Mouse (Mus musculus) left cerebral cortex, adult 2 months (tissue): ENCODE measurements around the gene Adi1. TPM values are rescaled to one million over a fixed set of nuclear protein-coding genes. Genes with fewer than 3 reads are reported as not detected.

Experiments
- DNase-seq, 2 experiments: peaks; one replicate each; pipeline ENCODE4 v3.0.0; 2021 to 2022; ENCODE audit warnings: low spot score in 2 of 2, mixed read lengths in 1 of 2; ENCODE audit errors: extremely low spot score in 1 of 2
- H3K27ac ChIP-seq: fragments of 200-600 bp; 2 replicates; pipeline ENCODE4 v1.8.1; 2022
- H3K4me3 ChIP-seq: fragments of 200-600 bp; 2 replicates; pipeline ENCODE4 v1.8.1; 2022
- CTCF ChIP-seq: fragments of 200-600 bp; IDR thresholded peaks from 2 replicates; pipeline ENCODE4 v1.8.1; 2022; ENCODE audit warnings: antibody characterized with exemption, mild to moderate bottlenecking, moderate library complexity
- intact Hi-C: fragments of 180-260 bp; cut with DNase I; formaldehyde crosslinking; loops from one replicate; pipeline ENCODE4 v1.15.1; 2025
- long read RNA-seq, 2 experiments: library from polyadenylated mRNA; stranded (forward); transcript quantifications; one replicate each; pipeline ENCODE4 v2.0.0; 2021; ENCODE audit warnings: borderline mapping rate in 2 of 2
- total RNA-seq, 2 experiments: library from RNA; stranded (reverse); gene quantifications; 2 replicates each; pipeline ENCODE4 v1.2.3; 2021

Adi1 gene
- 10 to 100 TPM; 32.2 to 33.0 TPM for total RNA-seq
- long read RNA-seq, experiment 1, transcript Adi1-201 (4 exons, 1,652 nt): major isoform, 10 of 21 reads
- long read RNA-seq, experiment 1, partial matches to known transcripts: 8 of 21 reads
- long read RNA-seq, experiment 1, other reads (novel, unspliced or antisense): 3 of 21 reads
- long read RNA-seq, experiment 2, transcript Adi1-201 (4 exons, 1,652 nt): major isoform, 7 of 14 reads
- long read RNA-seq, experiment 2, partial matches to known transcripts: 6 of 14 reads
- long read RNA-seq, experiment 2, other reads (novel, unspliced or antisense): 1 of 14 reads

GRCm38 (mm10) chr12:28675121-28675924 lies at the start of gene Adi1:
Gene Adi1 (plus strand): TSS chr12:28675231.
- Histone ChIP-seq H3K27ac (peak within 1 kb of the TSS; percentile 97), H3K4me3 (peak within 1 kb of the TSS; percentile 57)
- TF ChIP-seq CTCF: no peak
- intact Hi-C loops: no loop called here
- peak; percentile 85 to 87 for DNase-seq

GRCm38 (mm10) chr12:28625407-28625806 lies 49.6 kb upstream of the Adi1 start:
- no peak for DNase-seq
- Histone ChIP-seq H3K4me3 (no peak overlapping the region), H3K27ac (no peak overlapping the region)
- intact Hi-C loops: no loop called here
- no peak for TF ChIP-seq CTCF

GRCm38 (mm10) chr12:28627092-28627491 lies 47.9 kb upstream of the Adi1 start:
- Histone ChIP-seq H3K4me3 (no peak overlapping the region), H3K27ac (no peak overlapping the region)
- no peak for TF ChIP-seq CTCF
- intact Hi-C loops: no loop called here
- no peak for DNase-seq

GRCm38 (mm10) chr12:28628436-28628835 lies 46.6 kb upstream of the Adi1 start:
- DNase-seq: no peak
- no peak for TF ChIP-seq CTCF
- intact Hi-C loops: no loop called here

GRCm38 (mm10) chr12:28635058-28635534 lies 39.9 kb upstream of the Adi1 start:
- intact Hi-C loops: loop anchor here (5.0 kb wide), 1 partner anchor 43 kb away; no protein-coding TSS in a partner anchor
- peak overlapping the region; percentile 79 for H3K4me3 ChIP-seq
- no peak for DNase-seq
- no peak for TF ChIP-seq CTCF
- peak overlapping the region; percentile 90 for H3K27ac ChIP-seq

More at GRCm38 (mm10) chr12:28628436-28628835, 46.6 kb upstream of the Adi1 start:
- no peak overlapping the region for H3K27ac ChIP-seq
- no peak overlapping the region for H3K4me3 ChIP-seq

GRCm38 (mm10) chr12:28635535-28636476 lies 39.2 kb upstream of the Adi1 start, which contains the start of gene Rps7:
Gene Rps7 (minus strand): TSS chr12:28635953.
- intact Hi-C loops: loop anchor here (1.0 to 5.0 kb wide), 3 partner anchors 13 to 114 kb away; partner anchors contain the start of genes Rnaseh1 and Trappc12
- H3K27ac ChIP-seq: peak within 1 kb of the TSS; percentile 90
- H3K4me3 ChIP-seq: peak within 1 kb of the TSS; percentile 79
- DNase-seq: peak; percentile 92 to 93
- no peak for TF ChIP-seq CTCF

GRCm38 (mm10) chr12:28636543-28636942 lies 38.5 kb upstream of the Adi1 start:
- H3K4me3 ChIP-seq: no peak overlapping the region; the same call in 1 of the 2 replicates
- intact Hi-C loops: loop anchor here (1.0 to 5.0 kb wide), 3 partner anchors 13 to 114 kb away; partner anchors contain the start of genes Rnaseh1 and Trappc12
- no peak for TF ChIP-seq CTCF

GRCm38 (mm10) chr12:28638778-28639177 lies 36.3 kb upstream of the Adi1 start:
- intact Hi-C loops: loop anchor here (5.0 kb wide), 1 partner anchor 46 kb away; no protein-coding TSS in a partner anchor
- DNase-seq: no peak
- Histone ChIP-seq H3K4me3 (no peak overlapping the region), H3K27ac (no peak overlapping the region)
- no peak; the same call in 1 of the 2 replicates for TF ChIP-seq CTCF

More at GRCm38 (mm10) chr12:28636543-28636942, 38.5 kb upstream of the Adi1 start:
- no peak overlapping the region for H3K27ac ChIP-seq
- no peak for DNase-seq

- no peak for TF ChIP-seq CTCF
- peak within 1 kb of the TSS; percentile 89 for H3K27ac ChIP-seq
- peak within 1 kb of the TSS; percentile 70 for H3K4me3 ChIP-seq
- DNase-seq: peak; percentile 90 to 93
- intact Hi-C loops: loop anchor here (1.0 kb wide), 1 partner anchor 13 kb away; no protein-coding TSS in a partner anchor
Measured at GRCm38 (mm10) chr12:28649141-28650110, 25.6 kb upstream of the Adi1 start, which contains the start of gene Rnaseh1. Gene Rnaseh1 (plus strand): TSS chr12:28649602.

- H3K4me3 ChIP-seq: no peak overlapping the region
- TF ChIP-seq CTCF: no peak
- intact Hi-C loops: no loop called here
Measured at GRCm38 (mm10) chr12:28662628-28663027, 12.4 kb upstream of the Adi1 start.

More at GRCm38 (mm10) chr12:28662628-28663027, 12.4 kb upstream of the Adi1 start:
- DNase-seq: no peak
- no peak overlapping the region for H3K27ac ChIP-seq
